Mouse (Mus musculus) brain, embryonic 14.5 days (tissue): ENCODE measurements around the gene Usp40.

Experiments
- CTCF ChIP-seq: fragments of 200-500 bp; IDR thresholded peaks from 2 replicates; pipeline ENCODE4 v1.5.1; 2012; ENCODE audit warnings: inconsistent platforms, mild to moderate bottlenecking, moderate library complexity, borderline replicate concordance; ENCODE audit not compliant: insufficient read depth, insufficient read length; ENCODE audit errors: extremely low read depth
- POLR2A ChIP-seq: fragments of 200-500 bp; IDR thresholded peaks from 2 replicates; pipeline ENCODE4 v1.6.1; 2012; ENCODE audit warnings: mild to moderate bottlenecking, inconsistent platforms, borderline replicate concordance; ENCODE audit not compliant: poor library complexity, insufficient read depth, insufficient read length, severe bottlenecking; ENCODE audit errors: extremely low read depth

DNA sequence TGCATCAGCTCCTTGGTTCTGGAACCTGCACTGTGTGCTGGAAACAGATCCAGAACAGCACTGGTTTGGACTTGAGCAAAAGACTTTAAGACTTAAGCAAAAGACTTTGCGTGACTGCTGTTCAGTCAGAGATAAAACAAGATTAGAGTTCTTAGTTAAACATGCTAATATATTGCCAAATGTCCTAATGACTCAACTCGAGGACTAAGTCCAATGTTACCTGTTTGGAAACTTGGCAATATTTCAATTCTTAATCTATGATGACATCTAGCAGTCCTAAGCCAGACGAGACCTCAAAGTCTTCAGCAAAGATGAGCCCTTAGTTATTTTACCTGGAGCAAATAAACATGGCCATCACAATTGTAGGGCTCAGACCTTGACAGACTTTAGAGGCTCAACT lies 5.4 kb upstream of the Usp40 start:
- TF ChIP-seq CTCF = no peak
- no peak for TF ChIP-seq POLR2A
